Mouse (Mus musculus) liver, embryonic 12.5 days (tissue): ENCODE measurements around the gene Cplx3. TPM values are rescaled to one million over a fixed set of nuclear protein-coding genes. Genes with fewer than 3 reads are reported as not detected.

Source experiments
- ATAC-seq: fragments of 200-750 bp; cut with Nextera tagmentation; 2 replicates; pipeline ENCODE4 v1.8.0; 2017; ENCODE audit warnings: moderate number of reproducible peaks, mild to moderate bottlenecking, moderate library complexity
- H3K27ac ChIP-seq: fragments of 300-500 bp; sonication (generic); 2 replicates; pipeline ENCODE4 v1.5.1; 2016; ENCODE audit warnings: mild to moderate bottlenecking
- H3K27me3 ChIP-seq: fragments of 300-500 bp; sonication (generic); replicated peaks from 2 replicates; pipeline ENCODE4 v1.6.1; 2016; ENCODE audit warnings: mild to moderate bottlenecking, moderate library complexity
- H3K36me3 ChIP-seq: fragments of 300-500 bp; sonication (generic); 2 replicates; pipeline ENCODE4 v1.6.1; 2016; ENCODE audit warnings: mild to moderate bottlenecking, moderate library complexity
- H3K4me1 ChIP-seq: fragments of 300-500 bp; sonication (generic); 2 replicates; pipeline ENCODE4 v1.6.1; 2016
- H3K4me2 ChIP-seq: fragments of 300-500 bp; sonication (generic); 2 replicates; pipeline ENCODE4 v1.6.1; 2016; ENCODE audit warnings: mild to moderate bottlenecking, moderate library complexity
- H3K4me3 ChIP-seq: fragments of 300-500 bp; sonication (generic); 2 replicates; pipeline ENCODE4 v1.5.1; 2016; ENCODE audit warnings: mild to moderate bottlenecking, moderate library complexity
- H3K9ac ChIP-seq: fragments of 300-500 bp; sonication (generic); 2 replicates; pipeline ENCODE4 v1.6.1; 2016; ENCODE audit warnings: mild to moderate bottlenecking, moderate library complexity
- H3K9me3 ChIP-seq: fragments of 300-500 bp; sonication (generic); replicated peaks from 2 replicates; pipeline ENCODE4 v1.6.1; 2016; ENCODE audit warnings: mild to moderate bottlenecking, moderate library complexity
- WGBS: fragments of 180-500 bp; shearing (Covaris S2); methylation state at CpG from one replicate; pipeline ENCODE4 v1.1.7; 2016; ENCODE audit not compliant: insufficient replicate concordance; 5-methylcytosine and 5-hydroxymethylcytosine counted together
- polyA plus RNA-seq: library from polyadenylated mRNA; unstranded; fragments of >200 nt; fragmentation: Nextera tagmentation; extraction: Ambion mirVana; gene quantifications from 2 replicates; pipeline ENCODE4 v1.2.1, GENCODE M21; 2016

The Cplx3 gene
- polyA plus RNA-seq, 1 experiment from 2014 or later: not detected

DNA sequence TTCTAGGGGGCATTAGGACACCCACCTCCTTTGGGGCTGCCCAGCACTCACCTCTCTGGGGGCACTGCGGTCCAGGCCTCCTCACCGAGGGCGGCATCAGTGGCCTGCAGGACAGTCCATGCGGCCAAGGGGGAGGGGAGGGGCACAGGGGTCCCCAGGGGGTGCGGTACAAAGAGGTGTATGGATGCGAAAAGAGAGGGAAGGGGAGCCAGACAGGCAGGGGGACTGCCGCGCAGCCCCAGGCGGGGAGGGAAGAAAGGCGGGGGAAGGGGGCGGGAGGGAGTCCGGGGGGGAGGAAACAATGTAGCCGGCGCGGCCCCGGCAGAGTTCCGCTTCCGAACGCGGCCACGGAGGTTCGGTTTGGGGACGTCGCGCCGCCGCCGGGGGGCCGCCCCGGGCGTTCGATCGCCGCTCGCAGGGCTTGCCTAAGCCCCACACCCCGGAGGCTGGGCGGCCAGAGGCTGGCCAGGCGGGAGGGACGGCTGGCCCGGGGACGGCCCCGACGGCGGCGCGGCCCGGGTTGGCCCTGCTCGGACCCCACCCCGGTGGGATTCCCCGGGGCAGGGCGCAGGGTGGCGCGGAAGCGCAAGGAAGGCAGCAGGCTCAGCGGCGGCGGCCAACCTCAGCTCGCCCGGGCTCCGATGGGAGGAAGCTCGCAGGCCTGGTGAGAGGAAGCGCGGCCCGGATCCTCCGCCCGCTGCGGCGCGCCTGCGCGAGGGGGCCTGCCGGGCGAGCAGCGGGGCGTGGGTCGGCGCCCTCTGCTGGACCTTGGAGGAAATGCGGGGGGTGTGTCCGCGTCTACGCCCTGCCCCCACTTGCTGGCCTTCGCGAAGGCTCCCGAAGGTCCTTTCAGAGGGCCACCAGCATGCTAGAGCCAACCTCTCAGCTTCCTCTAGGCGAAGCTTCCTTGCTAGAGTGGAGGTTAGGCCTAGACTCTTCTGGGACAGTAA is 39.1 kb upstream of the Cplx3 start:
- WGBS: under 1% methylated on average over 58 of the region's 85 CpGs
- peaks cover 84% of the 10 kb centered on the region for H3K4me1 ChIP-seq
- H3K36me3 ChIP-seq: peaks cover 16% of the 10 kb centered on the region
- H3K9ac ChIP-seq: peak overlapping the region; percentile 98
- H3K4me2 ChIP-seq: peak overlapping the region; percentile 83
- peak overlapping the region; percentile 92 for H3K4me3 ChIP-seq
- no peaks in the 10 kb centered on the region for H3K27me3 ChIP-seq
- ATAC-seq: peak; percentile 80
- H3K27ac ChIP-seq: peak overlapping the region; percentile 96
- H3K9me3 ChIP-seq: no peaks in the 10 kb centered on the region

DNA sequence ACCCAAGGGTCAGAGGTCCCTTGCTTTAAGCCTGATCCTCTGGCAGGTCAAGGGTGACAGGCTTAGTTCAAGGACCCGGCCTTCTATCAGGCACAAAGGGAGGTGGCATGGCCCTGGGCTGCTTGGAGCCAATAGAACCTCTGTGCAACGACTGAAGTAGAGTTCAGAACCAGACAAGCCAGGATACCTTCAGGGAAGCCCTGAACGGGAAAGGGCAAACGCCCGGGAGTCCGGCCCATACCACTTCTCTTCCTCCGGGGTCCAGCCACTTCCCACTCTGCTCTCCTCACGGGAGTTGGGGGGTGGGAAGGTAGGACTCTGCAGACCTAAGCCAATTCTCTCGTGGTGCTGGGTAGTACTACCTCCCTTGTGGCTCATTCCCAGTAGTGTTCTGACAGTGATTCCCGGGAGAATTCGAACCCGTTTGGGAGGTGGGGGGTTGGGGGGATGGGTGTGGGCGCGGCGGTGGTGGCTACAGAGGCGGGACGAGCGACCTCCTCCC is 38.4 kb upstream of the Cplx3 start:
- peaks cover 16% of the 10 kb centered on the region for H3K36me3 ChIP-seq
- H3K27me3 ChIP-seq: no peaks in the 10 kb centered on the region
- H3K4me2 ChIP-seq: peak overlapping the region; percentile 83
- peak overlapping the region; percentile 92 for H3K4me3 ChIP-seq
- peak overlapping the region; percentile 96 for H3K27ac ChIP-seq
- no peak for ATAC-seq
- H3K9ac ChIP-seq: peak overlapping the region; percentile 98
- H3K4me1 ChIP-seq: peaks cover 89% of the 10 kb centered on the region
- no peaks in the 10 kb centered on the region for H3K9me3 ChIP-seq
- under 1% methylated on average over 18 of the region's 18 CpGs for WGBS

GRCm38 (mm10) chr9:57643856-57644180 is 37.7 kb upstream of the Cplx3 start:
- Histone ChIP-seq H3K4me2 (peak overlapping the region; percentile 83), H3K27me3 (no peaks in the 10 kb centered on the region), H3K36me3 (peaks cover 16% of the 10 kb centered on the region), H3K9me3 (no peaks in the 10 kb centered on the region), H3K4me1 (peaks cover 93% of the 10 kb centered on the region), H3K27ac (peak overlapping the region; percentile 96), H3K9ac (peak overlapping the region; percentile 98), H3K4me3 (peak overlapping the region; percentile 92)
- WGBS: 7% methylated on average over 7 of the region's 7 CpGs
- peak; percentile 38; the same call in 1 of the 2 replicates for ATAC-seq

DNA sequence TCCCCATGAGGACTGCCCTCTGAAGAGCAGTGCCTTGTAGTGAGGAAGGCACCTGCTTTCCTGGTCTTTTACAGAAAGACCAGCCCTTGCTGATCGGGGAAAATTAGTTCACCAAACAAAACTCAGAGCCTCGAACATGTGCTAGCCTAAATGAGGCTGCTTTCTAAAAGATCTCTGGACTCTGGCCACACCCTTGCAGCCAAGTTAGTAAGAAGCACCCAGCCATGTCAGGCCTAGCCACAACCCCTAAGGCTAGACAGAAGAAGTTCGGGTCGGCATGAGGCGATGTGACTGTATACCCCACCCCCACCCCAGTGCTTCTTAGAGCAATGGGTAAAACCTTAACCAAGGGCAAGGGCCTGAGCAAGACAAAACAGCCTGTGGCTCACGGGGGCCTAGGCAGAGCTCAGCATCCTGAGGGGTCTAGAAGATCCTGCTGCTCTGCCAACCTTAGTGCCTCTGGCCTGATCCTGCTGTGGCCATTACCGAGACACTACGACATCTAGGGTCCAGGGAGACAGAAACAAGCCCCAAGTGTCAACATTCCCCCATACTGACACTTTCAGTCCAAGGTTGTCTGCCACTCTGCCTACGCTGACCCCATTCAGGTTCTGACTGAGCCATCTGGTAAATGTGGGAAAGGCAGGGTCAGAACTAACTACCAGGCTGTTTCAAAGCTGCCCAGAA is 37.2 kb upstream of the Cplx3 start:
- WGBS: 19% methylated on average over 9 of the region's 9 CpGs
- no peak for ATAC-seq
- Histone ChIP-seq H3K9me3 (no peaks in the 10 kb centered on the region), H3K9ac (peak overlapping the region; percentile 98), H3K4me2 (peak overlapping the region; percentile 83), H3K4me3 (peak overlapping the region; percentile 92), H3K4me1 (peaks cover 95% of the 10 kb centered on the region), H3K27me3 (no peaks in the 10 kb centered on the region), H3K36me3 (peaks cover 16% of the 10 kb centered on the region), H3K27ac (peak overlapping the region; percentile 96)

DNA sequence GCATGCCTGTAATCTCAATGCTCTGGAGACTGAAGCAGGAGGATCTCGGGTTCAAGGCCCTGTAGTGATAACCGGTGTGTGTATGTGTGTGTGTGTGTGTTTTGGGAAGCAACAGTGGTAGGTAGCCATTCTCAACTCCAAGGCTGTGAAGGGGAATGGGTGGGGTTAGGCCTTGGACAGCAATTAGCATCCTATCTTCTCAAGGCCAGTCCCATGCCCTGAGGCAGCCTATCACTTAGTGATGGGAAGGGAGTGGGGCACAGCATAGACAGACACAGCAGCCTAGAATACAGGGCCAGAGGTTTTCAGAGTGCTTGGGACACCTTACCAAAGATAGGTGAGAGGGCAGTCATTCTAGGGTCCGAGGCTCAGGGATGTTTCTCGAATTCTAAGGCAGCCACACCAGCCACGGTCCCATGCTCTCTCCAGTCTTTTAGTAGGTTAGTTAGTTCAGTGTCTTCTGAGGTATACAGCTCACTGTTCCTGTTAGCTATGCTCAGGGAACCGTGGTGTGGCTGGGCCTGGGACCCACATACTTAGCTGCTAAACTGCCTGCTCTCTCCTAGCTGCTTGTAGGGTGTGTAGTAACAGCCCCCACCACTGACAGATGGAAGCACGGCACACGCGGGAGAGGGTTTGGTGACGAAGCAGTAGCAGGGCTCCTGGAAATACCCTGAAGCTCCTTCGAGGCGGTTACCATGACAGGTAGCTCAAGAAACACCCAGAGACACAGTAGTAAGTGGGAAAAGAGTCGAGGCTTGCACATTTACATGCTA is 35.9 kb upstream of the Cplx3 start:
- Histone ChIP-seq H3K4me2 (peak overlapping the region; percentile 83), H3K27me3 (no peaks in the 10 kb centered on the region), H3K4me1 (peaks cover 95% of the 10 kb centered on the region), H3K36me3 (peaks cover 19% of the 10 kb centered on the region), H3K27ac (peak overlapping the region; percentile 96), H3K9me3 (no peaks in the 10 kb centered on the region), H3K9ac (peak overlapping the region; percentile 98; the same call in 1 of the 2 replicates), H3K4me3 (no peak overlapping the region)
- 67% methylated on average over 13 of the region's 13 CpGs for WGBS
- ATAC-seq: no peak

DNA sequence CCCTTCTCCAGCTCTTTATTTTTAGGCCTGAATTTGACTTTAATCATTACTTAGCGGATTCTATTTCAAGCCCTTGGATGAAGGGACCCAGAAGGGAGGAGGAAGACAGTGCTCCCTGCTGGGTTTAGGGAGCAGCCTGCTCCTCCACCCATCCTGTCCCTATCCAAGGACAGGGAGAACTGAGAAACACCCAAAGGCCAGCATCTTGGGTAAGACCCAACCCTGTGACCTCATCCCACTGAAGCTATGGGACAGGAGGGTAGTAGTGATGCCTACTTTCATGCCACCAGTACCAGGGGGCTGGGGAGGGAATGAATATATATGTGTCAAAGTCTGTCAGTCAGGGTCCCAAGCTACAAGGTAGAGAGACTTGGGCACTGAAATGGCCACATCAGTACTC is 34.9 kb upstream of the Cplx3 start:
- Histone ChIP-seq H3K4me2 (peak overlapping the region; percentile 70), H3K9me3 (no peaks in the 10 kb centered on the region), H3K36me3 (peaks cover 21% of the 10 kb centered on the region), H3K27ac (peak overlapping the region; percentile 96), H3K9ac (peak overlapping the region; percentile 63), H3K4me3 (peak overlapping the region; percentile 42; the same call in 1 of the 2 replicates), H3K27me3 (no peaks in the 10 kb centered on the region), H3K4me1 (peaks cover 92% of the 10 kb centered on the region)
- WGBS: 81% methylated on average over 1 of the region's 1 CpGs
- no peak for ATAC-seq

DNA sequence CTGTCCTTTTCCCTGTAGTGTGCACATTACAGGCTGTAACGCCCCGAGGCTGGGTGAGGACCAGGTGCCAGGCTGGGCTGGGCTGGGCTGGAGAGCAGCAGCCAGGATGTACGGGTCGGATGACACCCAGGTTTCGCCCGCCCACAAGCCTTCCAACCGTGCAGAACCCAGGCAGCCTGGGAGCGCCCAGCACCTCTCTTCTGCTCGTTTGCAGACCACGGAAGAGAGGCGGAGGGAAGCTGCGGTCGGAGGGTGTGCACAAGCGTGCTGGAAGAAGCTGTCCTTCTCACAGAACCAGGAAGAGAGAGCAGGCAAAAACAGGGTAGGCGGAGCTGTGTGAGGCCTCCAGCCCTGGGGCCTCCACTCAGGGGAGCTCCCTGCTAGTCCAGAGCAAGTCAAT is 34.3 kb upstream of the Cplx3 start:
- peak overlapping the region; percentile 96 for H3K27ac ChIP-seq
- H3K27me3 ChIP-seq: no peaks in the 10 kb centered on the region
- no peaks in the 10 kb centered on the region for H3K9me3 ChIP-seq
- H3K36me3 ChIP-seq: peaks cover 21% of the 10 kb centered on the region
- peak overlapping the region; percentile 42 for H3K4me3 ChIP-seq
- 7% methylated on average over 15 of the region's 15 CpGs for WGBS
- H3K4me1 ChIP-seq: peaks cover 89% of the 10 kb centered on the region
- ATAC-seq: peak; percentile 42
- peak overlapping the region; percentile 70 for H3K4me2 ChIP-seq
- H3K9ac ChIP-seq: peak overlapping the region; percentile 63

GRCm38 (mm10) chr9:57639661-57640328 is 33.7 kb upstream of the Cplx3 start:
- Histone ChIP-seq H3K4me3 (peak overlapping the region; percentile 42), H3K4me1 (peaks cover 91% of the 10 kb centered on the region), H3K9me3 (no peaks in the 10 kb centered on the region), H3K9ac (peak overlapping the region; percentile 63), H3K27me3 (no peaks in the 10 kb centered on the region), H3K4me2 (peak overlapping the region; percentile 70), H3K27ac (peak overlapping the region; percentile 96), H3K36me3 (peaks cover 21% of the 10 kb centered on the region)
- ATAC-seq: no peak
- 45% methylated on average over 5 of the region's 5 CpGs for WGBS

- 23% methylated on average over 8 of the region's 8 CpGs for WGBS
- H3K4me1 ChIP-seq: peaks cover 91% of the 10 kb centered on the region
- H3K27ac ChIP-seq: peak overlapping the region; percentile 96
- ATAC-seq: peak; percentile 87
- peak overlapping the region; percentile 63 for H3K9ac ChIP-seq
- no peaks in the 10 kb centered on the region for H3K27me3 ChIP-seq
- no peaks in the 10 kb centered on the region for H3K9me3 ChIP-seq
- H3K4me2 ChIP-seq: peak overlapping the region; percentile 70
- peaks cover 30% of the 10 kb centered on the region for H3K36me3 ChIP-seq
- H3K4me3 ChIP-seq: peak overlapping the region; percentile 14
Observed at GRCm38 (mm10) chr9:57638651-57639459, 32.8 kb upstream of the Cplx3 start.

GRCm38 (mm10) chr9:57637741-57638322 is 31.8 kb upstream of the Cplx3 start:
- peak overlapping the region; percentile 96 for H3K27ac ChIP-seq
- no peak for ATAC-seq

More at GRCm38 (mm10) chr9:57637741-57638322, 31.8 kb upstream of the Cplx3 start:
- Histone ChIP-seq H3K4me3 (0 out of 2 replicates have a peak overlapping the region, but pooled peaks have one; percentile 14), H3K9ac (0 out of 2 replicates have a peak overlapping the region, but pooled peaks have one; percentile 63), H3K27me3 (no peaks in the 10 kb centered on the region), H3K9me3 (no peaks in the 10 kb centered on the region), H3K36me3 (peaks cover 41% of the 10 kb centered on the region), H3K4me1 (peaks cover 91% of the 10 kb centered on the region), H3K4me2 (peak overlapping the region; percentile 70)
- WGBS: 14% methylated on average over 6 of the region's 6 CpGs
